Mouse (Mus musculus) MEL (cell line): ENCODE measurements around the gene Cdk14. TPM values are rescaled to one million over a fixed set of nuclear protein-coding genes. Genes with fewer than 3 reads are reported as not detected.

ENCODE experiments used
- DNase-seq: peaks from one replicate; pipeline ENCODE4 v3.0.0; 2011; ENCODE audit warnings: low read depth, low spot score
- H3K27ac ChIP-seq: 2 replicates; pipeline ENCODE4 v1.5.1; 2012; ENCODE audit warnings: low read depth, mild to moderate bottlenecking, control low read depth, low read length, moderate library complexity; ENCODE audit not compliant: control insufficient read depth
- H3K27me3 ChIP-seq, 2 experiments: fragments of 150-350 bp in 1 of 2; sonication (generic) in 1 of 2; 2 replicates each; pipeline ENCODE4 v1.6.1; 2012; ENCODE audit warnings: low read length in 2 of 2, mild to moderate bottlenecking in 2 of 2, improper control_type of control experiment in 1 of 2, moderate library complexity in 1 of 2; ENCODE audit not compliant: insufficient read depth in 2 of 2, control insufficient read depth in 1 of 2
- H3K36me3 ChIP-seq, 2 experiments: 2 replicates each; pipeline ENCODE4 v1.6.1; 2012 to 2014; ENCODE audit warnings: low read length in 2 of 2, improper control_type of control experiment in 1 of 2, inconsistent platforms in 1 of 2, mild to moderate bottlenecking in 1 of 2; ENCODE audit not compliant: insufficient read depth in 2 of 2, control insufficient read depth in 1 of 2
- H3K4me1 ChIP-seq, 2 experiments: fragments of 150-350 bp in 1 of 2; sonication (generic) in 1 of 2; 2 replicates each; pipeline ENCODE4 v1.6.1; 2012; ENCODE audit warnings: low read length in 2 of 2, improper control_type of control experiment in 1 of 2, mild to moderate bottlenecking in 1 of 2; ENCODE audit not compliant: insufficient read depth in 2 of 2, control insufficient read depth in 1 of 2
- H3K4me3 ChIP-seq, 2 experiments: fragments of 150-350 bp in 1 of 2; sonication (generic) in 1 of 2; 2 replicates each; pipeline ENCODE4 v1.5.1; 2012; ENCODE audit warnings: low read depth in 2 of 2, low read length in 2 of 2, mild to moderate bottlenecking in 2 of 2, moderate library complexity in 2 of 2, control low read depth in 1 of 2, improper control_type of control experiment in 1 of 2; ENCODE audit not compliant: control insufficient read depth in 1 of 2, insufficient read depth in 1 of 2
- H3K79me2 ChIP-seq: 2 replicates; pipeline ENCODE4 v1.6.1; 2012; ENCODE audit warnings: mild to moderate bottlenecking, low read length, moderate library complexity; ENCODE audit not compliant: control insufficient read depth, poor library complexity, insufficient read depth
- H3K9ac ChIP-seq: 2 replicates; pipeline ENCODE4 v1.6.1; 2012; ENCODE audit warnings: low read depth, mild to moderate bottlenecking, control low read depth, low read length, moderate library complexity; ENCODE audit not compliant: control insufficient read depth, poor library complexity, severe bottlenecking
- H3K9me3 ChIP-seq: fragments of 150-350 bp; sonication (generic); replicated peaks from 2 replicates; pipeline ENCODE4 v1.6.1; 2012; ENCODE audit warnings: mild to moderate bottlenecking, low read length, improper control_type of control experiment, moderate library complexity; ENCODE audit not compliant: insufficient read depth
- BHLHE40 ChIP-seq: IDR thresholded peaks from 2 replicates; pipeline ENCODE4 v1.6.1; 2012; ENCODE audit warnings: low read depth, mild to moderate bottlenecking, inconsistent platforms, low read length, improper control_type of control experiment, borderline replicate concordance
- CHD1 ChIP-seq: IDR thresholded peaks from 2 replicates; pipeline ENCODE4 v1.6.1; 2012; ENCODE audit warnings: low read depth, mild to moderate bottlenecking, inconsistent platforms, low read length, improper control_type of control experiment
- E2F4 ChIP-seq: IDR thresholded peaks from 2 replicates; pipeline ENCODE4 v1.6.1; 2011; ENCODE audit warnings: low read depth, low read length, improper control_type of control experiment, borderline replicate concordance
- ELF1 ChIP-seq: IDR thresholded peaks from 2 replicates; pipeline ENCODE4 v1.6.1; 2014; ENCODE audit warnings: low read depth, mild to moderate bottlenecking, inconsistent platforms, low read length, improper control_type of control experiment, moderate library complexity
- EP300 ChIP-seq, 2 experiments: IDR thresholded peaks; 2 replicates each; pipeline ENCODE4 v1.6.1; 2011; ENCODE audit warnings: improper control_type of control experiment in 2 of 2, low read length in 2 of 2, low read depth in 1 of 2, mild to moderate bottlenecking in 1 of 2
- ETS1 ChIP-seq: IDR thresholded peaks from 2 replicates; pipeline ENCODE4 v1.6.1; 2012; ENCODE audit warnings: low read depth, mild to moderate bottlenecking, inconsistent platforms, low read length, improper control_type of control experiment, moderate library complexity
- GATA1 ChIP-seq: IDR thresholded peaks from 2 replicates; pipeline ENCODE4 v1.6.1; 2011; ENCODE audit warnings: low read depth, low read length, improper control_type of control experiment
- HCFC1 ChIP-seq: IDR thresholded peaks from 2 replicates; pipeline ENCODE4 v1.6.1; 2012; ENCODE audit warnings: low read depth, mild to moderate bottlenecking, inconsistent platforms, low read length, improper control_type of control experiment, moderate library complexity
- JUND ChIP-seq: IDR thresholded peaks from 2 replicates; pipeline ENCODE4 v1.6.1; 2011; ENCODE audit warnings: low read depth, mild to moderate bottlenecking, improper control_type of control experiment, low read length
- MAX ChIP-seq: IDR thresholded peaks from 2 replicates; pipeline ENCODE4 v1.6.1; 2011; ENCODE audit warnings: low read length, improper control_type of control experiment
- MAZ ChIP-seq: IDR thresholded peaks from 2 replicates; pipeline ENCODE4 v1.6.1; 2012; ENCODE audit warnings: low read depth, mild to moderate bottlenecking, inconsistent platforms, low read length, improper control_type of control experiment
- MEF2A ChIP-seq: IDR thresholded peaks from 2 replicates; pipeline ENCODE4 v1.6.1; 2014; ENCODE audit warnings: low read depth, mild to moderate bottlenecking, inconsistent platforms, low read length, improper control_type of control experiment; ENCODE audit not compliant: poor library complexity, insufficient replicate concordance, severe bottlenecking; ENCODE audit errors: extremely low read depth
- MXI1 ChIP-seq: IDR thresholded peaks from 2 replicates; pipeline ENCODE4 v1.6.1; 2011; ENCODE audit warnings: mild to moderate bottlenecking, low read depth, low read length, improper control_type of control experiment
- MYB ChIP-seq: IDR thresholded peaks from 2 replicates; pipeline ENCODE4 v1.6.1; 2011; ENCODE audit warnings: mild to moderate bottlenecking, low read depth, low read length, improper control_type of control experiment
- MYC ChIP-seq: IDR thresholded peaks from 2 replicates; pipeline ENCODE4 v1.6.1; 2011; ENCODE audit warnings: low read depth, mild to moderate bottlenecking, low read length, improper control_type of control experiment, moderate library complexity
- NRF1 ChIP-seq: IDR thresholded peaks from 2 replicates; pipeline ENCODE4 v1.6.1; 2014; ENCODE audit warnings: low read depth, mild to moderate bottlenecking, inconsistent platforms, low read length, improper control_type of control experiment, moderate library complexity; ENCODE audit not compliant: poor library complexity, insufficient read depth, severe bottlenecking
- POLR2A ChIP-seq, 2 experiments: IDR thresholded peaks; 2 replicates each; pipeline ENCODE4 v1.6.1; 2011 to 2012; ENCODE audit warnings: low read length in 2 of 2, mild to moderate bottlenecking in 2 of 2, control low read depth in 1 of 2, improper control_type of control experiment in 1 of 2, low read depth in 1 of 2, moderate library complexity in 1 of 2; ENCODE audit not compliant: control insufficient read depth in 1 of 2, insufficient read depth in 1 of 2, poor library complexity in 1 of 2
- POLR2AphosphoS5 ChIP-seq: IDR thresholded peaks from 2 replicates; pipeline ENCODE4 v1.6.1; 2012; ENCODE audit warnings: low read depth, borderline replicate concordance, mild to moderate bottlenecking, inconsistent platforms, low read length, moderate library complexity, mixed read lengths
- RCOR1 ChIP-seq: IDR thresholded peaks from 2 replicates; pipeline ENCODE4 v1.6.1; 2012; ENCODE audit warnings: low read depth, mild to moderate bottlenecking, inconsistent platforms, low read length, improper control_type of control experiment
- SMC3 ChIP-seq: IDR thresholded peaks from 2 replicates; pipeline ENCODE4 v1.6.1; 2011; ENCODE audit warnings: low read depth, low read length, improper control_type of control experiment
- TAL1 ChIP-seq: IDR thresholded peaks from 2 replicates; pipeline ENCODE4 v1.6.1; 2012; ENCODE audit warnings: mild to moderate bottlenecking, inconsistent platforms, low read length, moderate library complexity, mixed read lengths
- TBP ChIP-seq: IDR thresholded peaks from 2 replicates; pipeline ENCODE4 v1.8.0; 2011; ENCODE audit warnings: low read depth, low read length, improper control_type of control experiment
- TCF12 ChIP-seq: IDR thresholded peaks from 2 replicates; pipeline ENCODE4 v1.6.1; 2014; ENCODE audit warnings: low read depth, mild to moderate bottlenecking, inconsistent platforms, low read length, improper control_type of control experiment, moderate library complexity
- UBTF ChIP-seq: IDR thresholded peaks from 2 replicates; pipeline ENCODE4 v1.6.1; 2012; ENCODE audit warnings: low read depth, mild to moderate bottlenecking, inconsistent platforms, low read length, improper control_type of control experiment, moderate library complexity, borderline replicate concordance; ENCODE audit not compliant: insufficient read depth
- USF1 ChIP-seq: IDR thresholded peaks from 2 replicates; pipeline ENCODE4 v1.6.1; 2014; ENCODE audit warnings: low read depth, mild to moderate bottlenecking, inconsistent platforms, low read length, improper control_type of control experiment, moderate library complexity
- ZKSCAN1 ChIP-seq: IDR thresholded peaks from 2 replicates; pipeline ENCODE4 v1.6.1; 2012; ENCODE audit warnings: low read depth, mild to moderate bottlenecking, inconsistent platforms, low read length, improper control_type of control experiment, moderate library complexity
- polyA plus RNA-seq, 2 experiments: library from polyadenylated mRNA; stranded (reverse) in 1 of 2; unstranded in 1 of 2; fragments of >175 nt in 1 of 2; fragments of >200 nt in 1 of 2; gene quantifications; 2 replicates each; pipeline versions ENCODE4 v1.2.1 to v1.2.4; 2012; ENCODE audit warnings: low replicate concordance in 2 of 2, low read depth in 1 of 2; ENCODE audit not compliant: insufficient read length in 2 of 2, insufficient read depth in 1 of 2, missing spikeins in 1 of 2
- total RNA-seq: library from RNA; depleted of rRNA; stranded (reverse); fragments of 300-350 nt; gene quantifications from 2 replicates; pipeline ENCODE4 v1.2.3, GENCODE M21; 2012; rRNA removed

Gene Cdk14
- not detected in 2 replicates for total RNA-seq
- not detected for polyA plus RNA-seq

DNA sequence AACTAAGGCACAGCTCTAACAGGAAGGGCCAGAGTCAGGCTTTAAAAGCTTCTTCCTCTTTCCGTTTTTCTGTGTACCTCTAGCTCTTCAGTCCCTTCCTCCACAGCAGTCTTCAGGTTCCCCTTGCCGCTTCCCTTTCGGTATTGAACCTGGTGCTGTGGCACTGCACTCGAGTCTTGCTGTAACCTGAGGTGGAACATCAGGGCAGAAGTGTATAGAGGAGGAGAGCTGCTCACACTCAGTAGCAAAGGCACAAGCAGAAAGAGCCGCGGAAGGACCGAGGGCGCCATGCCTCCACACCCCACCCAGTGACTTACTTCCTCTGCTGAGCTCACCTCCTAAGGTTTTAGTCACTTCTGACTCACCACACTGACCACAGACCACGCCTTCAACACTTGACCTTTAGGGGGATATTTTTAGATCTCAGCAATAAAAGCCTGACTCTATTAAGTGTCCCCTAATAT is at the start of gene Cdk14:
Cdk14 (minus strand) TSS at position 321 of the 464 bp plus-strand sequence.
- Histone ChIP-seq H3K9me3 (no peaks in the 10 kb centered on the region), H3K36me3 (no peaks in the 10 kb centered on the region), H3K27ac (peak within 1 kb of the TSS; percentile 71), H3K27me3 (no peaks in the 10 kb centered on the region), H3K79me2 (no peaks in the 10 kb centered on the region), H3K9ac (peak within 1 kb of the TSS; percentile 69), H3K4me3 (peak within 1 kb of the TSS; percentile 69 to 71; a peak in 3 of 4 replicates), H3K4me1 (no peaks in the 10 kb centered on the region)
- peak; percentile 67 for DNase-seq
- TF ChIP-seq EP300 (IDR thresholded peaks at IDR 0.05; ENCODE audit: low read depth in 1 of 2, low read length in 2 of 2) (no peak), BHLHE40 (no peak), USF1 (no peak), ETS1 (no peak), MYC (no peak), POLR2AphosphoS5 (no peak), E2F4 (no peak), JUND (no peak), MAZ (no peak), ZKSCAN1 (no peak), TBP (0 out of 2 replicates have a peak, but pooled peaks have one; percentile 50), ELF1 (peak; percentile 57; the same call in 1 of the 2 replicates), MEF2A (no peak), UBTF (no peak), NRF1 (no peak), RCOR1 (no peak), MYB (no peak), TCF12 (no peak), HCFC1 (peak; percentile 41; the same call in 1 of the 2 replicates), GATA1 (no peak), POLR2A (IDR thresholded peaks at IDR 0.05; ENCODE audit: control insufficient read depth in 1 of 2, insufficient read depth in 1 of 2, low read depth in 1 of 2, low read length in 2 of 2, poor library complexity in 1 of 2) (peak in 1 of 2 experiments; percentile 35; a peak in 1 of 4 replicates), TAL1 (no peak), MXI1 (no peak), MAX (no peak), SMC3 (no peak), CHD1 (no peak)
